Mouse (Mus musculus): ENCODE data around the gene Popdc3. TPM values are rescaled to one million over a fixed set of nuclear protein-coding genes. Genes with fewer than 3 reads are reported as not detected.
"Not testable (repeated sequence)": the region's sequence is repeated elsewhere in the genome, so short reads cannot be mapped to it uniquely, and the experiment has no call there.

The Popdc3 gene
- polyA plus RNA-seq (2014; fragmentation: Nextera tagmentation; extraction: Ambion mirVana), result 1.9 and 4.3 TPM in 2 replicates

DNA sequence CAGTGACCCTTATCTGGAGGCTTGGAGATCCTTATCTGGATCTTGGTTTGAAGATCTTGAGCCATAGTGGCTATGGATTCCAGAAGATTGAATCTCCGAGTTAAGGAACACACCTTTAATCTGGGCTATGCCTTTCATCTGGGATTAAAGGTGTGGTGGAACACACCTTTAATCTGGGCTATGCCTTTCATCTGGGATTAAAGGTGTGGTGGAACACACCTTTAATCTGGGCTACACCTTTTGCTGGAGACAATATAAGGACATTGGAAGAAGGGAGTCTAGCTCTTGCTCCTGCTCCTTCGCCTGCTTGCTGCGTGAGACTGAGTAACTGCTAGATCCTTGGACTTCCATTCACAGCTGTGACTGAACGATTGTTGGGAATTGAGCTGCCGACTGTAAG, at the start of gene Popdc3:
Gene Popdc3 (plus strand): TSS at position 301 of the 400 bp plus-strand sequence.
- not testable (repeated sequence) for H3K4me3 ChIP-seq (ENCODE audit: low read depth, low read length); H3K4me2 ChIP-seq (ENCODE audit: low read depth, low read length); H3K36me3 ChIP-seq (ENCODE audit: control insufficient read depth, insufficient read depth, low read length); ATAC-seq (ENCODE audit: low read depth); H3K9ac ChIP-seq (replicated peaks; ENCODE audit: low read depth, low read length); H3K27ac ChIP-seq (ENCODE audit: low read depth, low read length); H3K4me1 ChIP-seq (ENCODE audit: control insufficient read depth, insufficient read depth, low read length); H3K9me3 ChIP-seq (ENCODE audit: control insufficient read depth, low read length); H3K27me3 ChIP-seq (ENCODE audit: control insufficient read depth, insufficient read depth, low read length)
- WGBS, result no CpG with 5 or more reads among the region's 5 CpGs

DNA sequence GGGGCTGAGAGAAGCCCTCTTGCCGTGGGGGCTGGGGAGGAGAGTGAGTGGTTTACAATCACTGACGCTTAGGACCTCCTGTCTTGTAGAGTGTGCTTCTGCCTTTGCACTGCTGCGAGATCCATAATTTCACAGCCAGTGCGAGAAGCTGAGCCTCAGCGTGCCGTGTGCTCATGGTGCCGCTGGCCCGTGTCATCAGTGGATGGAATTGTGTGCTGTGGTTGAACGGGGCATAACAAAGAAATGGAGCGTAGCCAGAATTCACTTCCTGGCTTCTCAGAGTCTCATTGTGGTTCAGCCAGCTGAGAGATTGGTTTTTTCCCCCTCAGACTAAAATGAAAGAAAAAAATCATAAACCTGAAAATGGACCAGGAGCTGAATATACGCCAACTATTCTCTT, 48.8 kb upstream of the Popdc3 start:
- WGBS, result 47% methylated on average over 11 of the region's 11 CpGs

DNA sequence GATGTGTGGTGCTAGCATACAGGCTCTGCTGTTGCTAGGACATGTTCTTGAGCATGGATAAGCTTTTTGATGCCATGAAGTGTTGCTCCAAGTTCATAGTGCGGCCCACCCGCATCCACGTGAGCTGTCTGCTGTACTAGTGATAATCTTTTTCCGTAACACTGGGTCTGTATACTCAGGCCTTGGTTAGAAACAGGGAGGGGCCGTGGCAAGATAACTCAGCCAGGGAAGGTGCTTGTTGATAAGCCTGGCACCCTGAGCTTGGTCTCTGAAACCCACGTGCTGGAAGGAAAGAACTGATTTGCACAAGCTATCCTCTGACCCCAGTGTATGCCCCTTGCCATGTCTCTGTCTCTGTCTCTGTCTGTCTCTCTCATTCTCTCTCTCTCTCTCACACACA, 47.9 kb upstream of the Popdc3 start:
- H3K9ac ChIP-seq (replicated peaks; ENCODE audit: low read depth, low read length), result no peak overlapping the region
- H3K9me3 ChIP-seq (ENCODE audit: control insufficient read depth, low read length), result no peaks in the 10 kb centered on the region
- peaks cover 7% of the 10 kb centered on the region; the same call in 1 of the 2 replicates for H3K36me3 ChIP-seq (ENCODE audit: control insufficient read depth, insufficient read depth, low read length)
- peaks cover 7% of the 10 kb centered on the region; the same call in 1 of the 2 replicates for H3K4me1 ChIP-seq (ENCODE audit: control insufficient read depth, insufficient read depth, low read length)
- ATAC-seq (ENCODE audit: low read depth), result no peak
- H3K27me3 ChIP-seq (ENCODE audit: control insufficient read depth, insufficient read depth, low read length), result no peaks in the 10 kb centered on the region
- WGBS, result 96% methylated on average over 6 of the region's 6 CpGs
- no peak overlapping the region for H3K27ac ChIP-seq (ENCODE audit: low read depth, low read length)
- H3K4me2 ChIP-seq (ENCODE audit: low read depth, low read length), result no peak overlapping the region
- H3K4me3 ChIP-seq (ENCODE audit: low read depth, low read length), result no peak overlapping the region

More for the DNA sequence above, 48.8 kb upstream of the Popdc3 start:
- peaks cover 7% of the 10 kb centered on the region; the same call in 1 of the 2 replicates for H3K36me3 ChIP-seq (ENCODE audit: control insufficient read depth, insufficient read depth, low read length)
- H3K27ac ChIP-seq (ENCODE audit: low read depth, low read length), result peak overlapping the region; percentile 64; the same call in 1 of the 2 replicates
- H3K9ac ChIP-seq (replicated peaks; ENCODE audit: low read depth, low read length), result no peak overlapping the region
- no peaks in the 10 kb centered on the region for H3K9me3 ChIP-seq (ENCODE audit: control insufficient read depth, low read length)
- peaks cover 7% of the 10 kb centered on the region; the same call in 1 of the 2 replicates for H3K4me1 ChIP-seq (ENCODE audit: control insufficient read depth, insufficient read depth, low read length)
- H3K4me3 ChIP-seq (ENCODE audit: low read depth, low read length), result no peak overlapping the region
- no peaks in the 10 kb centered on the region for H3K27me3 ChIP-seq (ENCODE audit: control insufficient read depth, insufficient read depth, low read length)
- H3K4me2 ChIP-seq (ENCODE audit: low read depth, low read length), result no peak overlapping the region
- peak; percentile 82; the same call in 1 of the 2 replicates for ATAC-seq (ENCODE audit: low read depth)

DNA sequence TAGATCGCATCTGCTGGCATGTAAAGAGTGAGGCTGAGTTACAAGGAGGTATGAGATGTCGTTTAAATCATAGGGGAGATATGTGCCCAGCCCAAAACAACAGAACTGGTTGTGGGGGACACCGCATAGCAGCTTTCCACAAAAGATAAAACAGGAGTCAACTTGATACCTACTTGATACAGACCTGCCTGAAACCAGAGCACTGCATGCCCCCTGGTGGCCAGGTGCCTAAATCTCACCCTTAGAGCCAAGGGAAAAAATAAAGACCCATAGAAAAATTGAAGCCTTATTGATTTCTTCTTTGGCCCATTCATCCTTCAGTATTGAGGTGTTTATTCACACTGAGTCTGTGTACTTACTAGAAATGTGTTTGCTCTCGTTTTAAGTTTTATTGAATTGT, 45.5 kb upstream of the Popdc3 start:
- H3K27me3 ChIP-seq (ENCODE audit: control insufficient read depth, insufficient read depth, low read length), result no peaks in the 10 kb centered on the region
- no peak overlapping the region for H3K4me3 ChIP-seq (ENCODE audit: low read depth, low read length)
- H3K4me1 ChIP-seq (ENCODE audit: control insufficient read depth, insufficient read depth, low read length), result peaks cover 7% of the 10 kb centered on the region; the same call in 1 of the 2 replicates
- ATAC-seq (ENCODE audit: low read depth), result no peak
- H3K27ac ChIP-seq (ENCODE audit: low read depth, low read length), result no peak overlapping the region
- no peak overlapping the region for H3K9ac ChIP-seq (replicated peaks; ENCODE audit: low read depth, low read length)
- H3K9me3 ChIP-seq (ENCODE audit: control insufficient read depth, low read length), result no peaks in the 10 kb centered on the region
- WGBS, result 84% methylated on average over 4 of the region's 4 CpGs
- 0 out of 2 replicates have a peak, but pooled peaks cover 3% of the 10 kb centered on the region for H3K36me3 ChIP-seq (ENCODE audit: control insufficient read depth, insufficient read depth, low read length)
- H3K4me2 ChIP-seq (ENCODE audit: low read depth, low read length), result no peak overlapping the region

DNA sequence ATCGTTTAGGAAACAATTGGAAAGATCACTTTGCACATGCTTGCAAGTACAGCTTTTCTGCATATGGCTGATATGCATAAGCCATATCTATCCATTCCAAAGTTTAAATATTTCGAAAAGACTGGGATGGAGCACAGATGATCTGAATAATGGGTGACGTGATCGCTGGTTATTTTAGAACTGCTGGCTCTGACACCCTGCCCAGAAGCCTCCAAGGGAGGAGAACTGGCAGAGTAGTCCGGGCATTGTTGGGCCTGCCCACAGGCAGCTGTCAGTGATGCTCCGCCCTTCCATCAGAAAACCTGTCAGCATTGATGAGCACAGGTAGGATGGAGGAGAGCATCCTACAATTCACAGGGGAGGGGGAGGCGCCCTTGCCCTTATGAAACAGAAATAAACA, 41.1 kb upstream of the Popdc3 start:
- WGBS, result 88% methylated on average over 7 of the region's 7 CpGs
- no peak overlapping the region for H3K27ac ChIP-seq (ENCODE audit: low read depth, low read length)
- H3K4me3 ChIP-seq (ENCODE audit: low read depth, low read length), result no peak overlapping the region
- no peaks in the 10 kb centered on the region for H3K9me3 ChIP-seq (ENCODE audit: control insufficient read depth, low read length)
- H3K27me3 ChIP-seq (ENCODE audit: control insufficient read depth, insufficient read depth, low read length), result no peaks in the 10 kb centered on the region
- no peak for ATAC-seq (ENCODE audit: low read depth)
- H3K9ac ChIP-seq (replicated peaks; ENCODE audit: low read depth, low read length), result no peak overlapping the region
- no peak overlapping the region for H3K4me2 ChIP-seq (ENCODE audit: low read depth, low read length)
- H3K4me1 ChIP-seq (ENCODE audit: control insufficient read depth, insufficient read depth, low read length), result peaks cover 17% of the 10 kb centered on the region
- no peaks in the 10 kb centered on the region for H3K36me3 ChIP-seq (ENCODE audit: control insufficient read depth, insufficient read depth, low read length)

DNA sequence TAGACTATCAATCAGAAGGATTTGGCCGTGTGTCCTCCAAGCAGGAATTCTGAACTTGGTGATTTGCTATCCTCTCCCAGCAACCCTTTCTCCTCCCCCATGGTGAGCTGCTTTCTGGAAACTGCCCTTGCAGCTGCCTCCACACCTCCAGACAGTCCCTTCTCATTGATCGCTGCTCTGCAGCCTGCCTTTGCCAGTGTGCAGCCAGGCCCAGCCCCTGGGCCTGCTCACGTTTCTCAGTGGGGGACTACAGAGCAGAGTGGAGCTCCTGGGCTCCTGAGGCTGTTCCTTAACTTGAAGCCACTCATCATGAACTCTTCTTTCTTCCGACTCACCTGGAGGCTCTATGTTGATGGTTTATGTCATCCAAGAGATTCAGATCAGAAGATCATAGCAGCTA, 38.0 kb upstream of the Popdc3 start:
- no peaks in the 10 kb centered on the region for H3K9me3 ChIP-seq (ENCODE audit: control insufficient read depth, low read length)
- H3K4me3 ChIP-seq (ENCODE audit: low read depth, low read length), result no peak overlapping the region
- peak; percentile 53 for ATAC-seq (ENCODE audit: low read depth)
- no peaks in the 10 kb centered on the region for H3K36me3 ChIP-seq (ENCODE audit: control insufficient read depth, insufficient read depth, low read length)
- H3K27me3 ChIP-seq (ENCODE audit: control insufficient read depth, insufficient read depth, low read length), result no peaks in the 10 kb centered on the region
- H3K4me1 ChIP-seq (ENCODE audit: control insufficient read depth, insufficient read depth, low read length), result peaks cover 17% of the 10 kb centered on the region
- H3K9ac ChIP-seq (replicated peaks; ENCODE audit: low read depth, low read length), result no peak overlapping the region
- no peak overlapping the region for H3K4me2 ChIP-seq (ENCODE audit: low read depth, low read length)
- WGBS, result 35% methylated on average over 4 of the region's 4 CpGs
- peak overlapping the region; percentile 62 for H3K27ac ChIP-seq (ENCODE audit: low read depth, low read length)

DNA sequence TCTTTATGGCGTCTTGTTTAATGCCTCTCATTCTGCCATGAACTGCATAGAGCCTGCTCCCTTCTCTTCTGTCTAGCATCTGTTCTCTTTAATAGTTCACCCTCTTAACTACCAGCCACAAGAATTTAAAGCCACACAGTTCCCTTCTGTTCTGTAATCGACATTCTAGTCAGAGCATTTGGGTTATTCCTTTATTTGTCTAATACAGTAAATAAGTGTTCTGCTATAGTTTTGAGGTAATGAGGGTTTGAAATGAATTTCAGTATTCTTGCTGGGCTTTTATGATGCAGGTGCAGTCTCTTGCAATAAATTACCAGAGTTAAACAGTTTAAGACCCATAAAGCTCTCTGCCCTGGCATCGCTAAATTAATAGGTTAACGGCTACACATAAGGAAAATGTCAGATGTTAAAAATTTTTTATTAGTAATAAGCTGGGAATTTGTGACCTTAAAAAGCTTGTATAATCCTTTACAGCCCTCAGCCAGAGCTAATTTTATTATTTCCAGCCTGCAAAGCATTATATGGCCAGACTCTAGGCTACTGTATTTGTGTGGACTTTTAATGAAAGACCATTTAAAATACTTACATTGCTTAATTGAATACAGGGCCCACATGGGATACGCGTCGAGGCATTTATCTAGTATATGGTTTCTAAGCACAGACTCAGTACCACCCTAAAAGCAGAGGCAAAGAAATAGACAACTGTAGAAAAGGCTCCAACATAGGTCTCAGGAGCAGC, 37.3 kb upstream of the Popdc3 start:
- H3K9ac ChIP-seq (replicated peaks; ENCODE audit: low read depth, low read length), result no peak overlapping the region
- ATAC-seq (ENCODE audit: low read depth), result peak; percentile 45; the same call in 1 of the 2 replicates
- peak overlapping the region; percentile 62 for H3K27ac ChIP-seq (ENCODE audit: low read depth, low read length)
- no peaks in the 10 kb centered on the region for H3K9me3 ChIP-seq (ENCODE audit: control insufficient read depth, low read length)
- 43% methylated on average over 7 of the region's 7 CpGs for WGBS
- no peaks in the 10 kb centered on the region for H3K27me3 ChIP-seq (ENCODE audit: control insufficient read depth, insufficient read depth, low read length)
- H3K4me3 ChIP-seq (ENCODE audit: low read depth, low read length), result no peak overlapping the region
- no peak overlapping the region for H3K4me2 ChIP-seq (ENCODE audit: low read depth, low read length)
- peaks cover 17% of the 10 kb centered on the region for H3K4me1 ChIP-seq (ENCODE audit: control insufficient read depth, insufficient read depth, low read length)
- no peaks in the 10 kb centered on the region for H3K36me3 ChIP-seq (ENCODE audit: control insufficient read depth, insufficient read depth, low read length)

DNA sequence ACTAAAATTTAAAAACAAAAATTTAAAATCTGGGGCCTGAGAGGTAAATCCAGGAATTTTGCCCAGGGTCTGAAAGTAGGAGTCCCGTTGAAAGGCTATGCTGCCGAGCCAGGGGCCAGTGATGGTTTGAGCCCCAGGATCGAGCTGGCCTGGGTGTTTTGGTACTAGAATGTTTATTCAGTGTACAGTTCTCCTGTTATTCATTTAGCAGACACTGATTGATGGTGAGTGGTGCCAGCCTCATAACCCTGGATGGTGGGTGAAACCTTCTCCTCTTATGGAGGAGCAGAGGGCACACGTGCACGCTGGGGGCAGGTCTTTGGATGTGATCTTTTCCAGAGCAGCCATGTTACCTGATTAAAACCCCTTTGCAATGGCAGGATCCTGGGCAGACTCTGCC, 35.5 kb upstream of the Popdc3 start:
- Histone ChIP-seq H3K36me3 (ENCODE audit: control insufficient read depth, insufficient read depth, low read length) (no peaks in the 10 kb centered on the region), H3K27ac (ENCODE audit: low read depth, low read length) (no peak overlapping the region), H3K9ac (replicated peaks; ENCODE audit: low read depth, low read length) (no peak overlapping the region), H3K27me3 (ENCODE audit: control insufficient read depth, insufficient read depth, low read length) (no peaks in the 10 kb centered on the region), H3K9me3 (ENCODE audit: control insufficient read depth, low read length) (no peaks in the 10 kb centered on the region), H3K4me1 (ENCODE audit: control insufficient read depth, insufficient read depth, low read length) (peaks cover 23% of the 10 kb centered on the region), H3K4me2 (ENCODE audit: low read depth, low read length) (no peak overlapping the region), H3K4me3 (ENCODE audit: low read depth, low read length) (no peak overlapping the region)
- 85% methylated on average over 5 of the region's 5 CpGs for WGBS
- no peak for ATAC-seq (ENCODE audit: low read depth)

DNA sequence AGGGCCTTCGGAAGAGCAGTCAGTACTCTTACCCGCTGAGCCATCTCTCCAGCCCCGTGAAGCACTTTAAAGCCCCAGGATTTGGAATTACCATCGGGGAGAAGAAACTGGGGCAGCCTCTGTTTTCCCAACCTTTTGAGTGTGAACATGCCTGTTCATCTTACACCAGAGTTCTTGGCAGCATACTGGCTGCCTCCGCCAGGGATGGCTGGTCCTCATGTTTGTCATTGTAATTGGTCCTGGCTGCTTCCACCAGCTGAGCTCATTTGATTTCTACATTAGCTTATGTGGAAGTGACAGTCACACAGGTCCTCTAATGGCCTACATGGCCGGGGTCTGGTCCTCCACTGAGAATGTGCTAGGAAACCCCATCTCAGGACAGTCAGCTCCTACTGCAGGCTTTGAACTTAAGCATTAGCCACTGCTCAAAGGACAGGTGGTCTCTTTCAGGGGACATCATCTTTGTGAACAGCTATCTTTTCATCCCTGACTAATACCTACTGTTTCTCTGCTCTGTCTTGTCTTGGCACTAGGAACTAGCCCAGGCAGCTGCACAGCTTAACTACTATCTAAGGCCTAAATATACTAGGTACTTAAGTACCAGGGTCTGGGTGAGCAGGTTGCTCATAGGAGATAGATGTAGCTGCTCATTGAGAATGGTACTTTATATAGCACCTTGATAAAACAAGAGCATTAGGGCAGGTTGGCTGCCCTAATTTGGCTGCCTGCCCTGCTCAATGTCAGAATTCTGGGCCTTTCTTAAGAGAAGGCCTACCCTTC, 33.7 kb upstream of the Popdc3 start:
- Histone ChIP-seq H3K9ac (replicated peaks; ENCODE audit: low read depth, low read length) (no peak overlapping the region), H3K27ac (ENCODE audit: low read depth, low read length) (no peak overlapping the region), H3K36me3 (ENCODE audit: control insufficient read depth, insufficient read depth, low read length) (0 out of 2 replicates have a peak, but pooled peaks cover 2% of the 10 kb centered on the region), H3K9me3 (ENCODE audit: control insufficient read depth, low read length) (no peaks in the 10 kb centered on the region), H3K27me3 (ENCODE audit: control insufficient read depth, insufficient read depth, low read length) (no peaks in the 10 kb centered on the region), H3K4me2 (ENCODE audit: low read depth, low read length) (no peak overlapping the region), H3K4me1 (ENCODE audit: control insufficient read depth, insufficient read depth, low read length) (peaks cover 20% of the 10 kb centered on the region), H3K4me3 (ENCODE audit: low read depth, low read length) (no peak overlapping the region)
- WGBS, result 94% methylated on average over 6 of the region's 6 CpGs
- no peak for ATAC-seq (ENCODE audit: low read depth)

Measured in neural tube, embryonic 14.5 days (tissue).